Mouse (Mus musculus) frontal cortex, adult 2 months (tissue): ENCODE results near the gene Vps51. TPM values are rescaled to one million over a fixed set of nuclear protein-coding genes. Genes with fewer than 3 reads are reported as not detected.

Experiments used
- DNase-seq, 2 experiments: peaks; one replicate each; pipeline ENCODE4 v3.0.0; 2022; ENCODE audit warnings: low spot score in 1 of 2; ENCODE audit errors: extremely low spot score in 1 of 2
- polyA plus RNA-seq: library from polyadenylated mRNA; depleted of rRNA; stranded (reverse); fragments of >200 nt; gene quantifications from 2 replicates; pipeline ENCODE4 v1.2.3, GENCODE M21; 2012; rRNA removed

The Vps51 gene
- polyA plus RNA-seq, 1 experiment = 98.8 TPM

DNA sequence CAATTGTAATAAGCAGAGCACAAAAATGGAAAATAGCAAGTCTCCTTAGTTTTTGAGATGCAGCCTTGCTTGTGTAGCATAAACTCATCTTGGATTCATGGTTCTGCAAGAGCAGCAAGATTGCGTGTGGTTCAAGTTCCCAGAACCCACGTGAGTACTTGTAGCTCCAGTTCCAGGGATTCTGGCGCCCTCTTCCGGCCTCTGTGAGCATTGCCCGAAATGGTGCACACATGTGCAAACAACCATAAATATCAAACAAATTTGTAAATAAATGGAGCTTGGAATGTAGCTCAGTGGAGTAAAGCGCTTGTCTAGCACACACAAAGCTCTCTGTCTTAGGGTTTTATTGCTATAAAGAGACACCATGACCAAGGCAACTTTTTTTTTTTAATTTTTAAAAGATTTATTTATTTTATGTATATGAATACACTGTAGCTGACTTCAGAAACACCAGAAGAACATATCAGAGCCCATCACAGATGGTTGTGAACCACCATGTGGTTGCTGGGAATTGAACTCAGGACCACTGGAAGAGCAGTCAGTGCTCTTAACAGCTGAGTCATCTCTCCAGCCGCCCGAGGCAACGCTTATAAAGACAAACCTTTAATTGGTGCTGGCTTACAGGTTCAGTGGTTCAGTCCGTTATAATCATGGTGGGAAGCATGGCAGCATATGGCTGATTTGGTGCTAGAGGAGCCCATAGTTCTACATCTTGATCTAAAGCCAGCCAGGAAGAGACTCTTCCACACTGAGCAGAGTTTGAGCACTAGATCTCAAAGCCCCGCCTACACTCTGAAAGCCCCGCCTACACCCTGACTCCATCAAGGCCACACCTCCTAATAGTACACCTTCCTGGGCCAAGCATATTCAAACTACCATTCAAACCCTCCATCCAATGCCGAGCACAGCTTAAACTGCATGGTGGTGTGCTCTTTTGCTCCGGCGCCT, 58.6 kb downstream of the Vps51 start:
- peak; percentile 64 to 95 for DNase-seq

Other genes starting within 250 kb of the Vps51 start
- gene Frmd8, start 202.0 kb downstream of the Vps51 start, polyA plus RNA-seq = 13.1 and 15.6 TPM in 2 replicates
- gene Slc25a45, start 199.4 kb downstream of the Vps51 start, polyA plus RNA-seq = 7.8 and 8.7 TPM in 2 replicates
- 4.6 and 4.9 TPM in 2 replicates for gene Tigd3, start 183.1 kb downstream of the Vps51 start, polyA plus RNA-seq
- 106 and 118 TPM in 2 replicates for gene Dpf2, start 164.2 kb downstream of the Vps51 start, polyA plus RNA-seq
- gene Cdc42ep2, start 152.4 kb downstream of the Vps51 start, polyA plus RNA-seq = 7.7 and 9.1 TPM in 2 replicates
- gene Pola2, start 113.0 kb downstream of the Vps51 start, polyA plus RNA-seq = 14.2 and 14.3 TPM in 2 replicates
- gene Slc22a20, start 91.1 kb downstream of the Vps51 start, polyA plus RNA-seq = 0.42 TPM in 1 of 2 replicates, not detected in the other
- gene Capn1, start 61.3 kb downstream of the Vps51 start, polyA plus RNA-seq = 15.0 and 16.3 TPM in 2 replicates
- gene Syvn1, start 30.7 kb downstream of the Vps51 start, polyA plus RNA-seq = 29.2 and 34.1 TPM in 2 replicates
- gene Mrpl49, start 19.4 kb downstream of the Vps51 start, polyA plus RNA-seq = 44.3 and 44.4 TPM in 2 replicates
- 873 and 951 TPM in 2 replicates for gene Fau, start 19.4 kb downstream of the Vps51 start, polyA plus RNA-seq
- gene Znhit2, start 16.0 kb downstream of the Vps51 start, polyA plus RNA-seq = 48.4 and 51.7 TPM in 2 replicates
- gene Tm7sf2, start 8.9 kb downstream of the Vps51 start, polyA plus RNA-seq = 50.2 and 52.4 TPM in 2 replicates
- not detected in 2 replicates for gene Tmem262, start 2.8 kb upstream of the Vps51 start, polyA plus RNA-seq
- 0.48 and 1.4 TPM in 2 replicates for gene Gm28374, start 5.0 kb upstream of the Vps51 start, polyA plus RNA-seq
- gene Zfpl1, start 7.7 kb upstream of the Vps51 start, polyA plus RNA-seq = 83.9 and 89.7 TPM in 2 replicates
- 0.22 and 0.46 TPM in 2 replicates for gene Cdca5, start 7.8 kb upstream of the Vps51 start, polyA plus RNA-seq
- gene AC131692.1, start 17.2 kb upstream of the Vps51 start, polyA plus RNA-seq = not detected in 2 replicates
- gene Naaladl1, start 28.6 kb upstream of the Vps51 start, polyA plus RNA-seq = 0.26 and 0.32 TPM in 2 replicates
- 24.2 and 29.4 TPM in 2 replicates for gene Sac3d1, start 41.4 kb upstream of the Vps51 start, polyA plus RNA-seq
- gene Snx15, start 51.1 kb upstream of the Vps51 start, polyA plus RNA-seq = 63.5 and 65.2 TPM in 2 replicates
- gene Batf2, start 63.8 kb upstream of the Vps51 start, polyA plus RNA-seq = 0.54 and 0.63 TPM in 2 replicates
- gene Arl2, start 64.3 kb upstream of the Vps51 start, polyA plus RNA-seq = 123 and 135 TPM in 2 replicates
- 0.14 TPM in 1 of 2 replicates, not detected in the other for gene Majin, start 107.2 kb upstream of the Vps51 start, polyA plus RNA-seq
- gene Gpha2, start 149.1 kb upstream of the Vps51 start, polyA plus RNA-seq = not detected in 2 replicates
- 137 and 141 TPM in 2 replicates for gene Ppp2r5b, start 158.6 kb upstream of the Vps51 start, polyA plus RNA-seq
- gene Atg2a, start 164.4 kb upstream of the Vps51 start, polyA plus RNA-seq = 29.3 and 31.2 TPM in 2 replicates
- gene Ehd1, start 199.5 kb upstream of the Vps51 start, polyA plus RNA-seq = 48.4 and 49.3 TPM in 2 replicates
- gene Cdc42bpg, start 229.2 kb upstream of the Vps51 start, polyA plus RNA-seq = 3.2 and 3.3 TPM in 2 replicates